Mouse (Mus musculus): ENCODE measurements at regions not wholly inside any gene's neighbourhood (a gene's known extent, or its start where the extent isn't known, plus 50 kb on each side); places are given as distances from the start of the nearest gene placed in this dataset.

GRCm38 (mm10) chr5:103302744-103303143 is 91.6 kb upstream of the Mapk10 start:
- no peak for TF ChIP-seq CTCF (IDR thresholded peaks at IDR 0.05; ENCODE audit: control insufficient read depth, insufficient read depth, low read length)
- no peak for TF ChIP-seq POLR2A (IDR thresholded peaks at IDR 0.05; ENCODE audit: borderline replicate concordance, control insufficient read depth, low read depth, low read length)
